Mouse (Mus musculus) forebrain, embryonic 15.5 days (tissue): ENCODE measurements around the gene Kctd13. TPM values are rescaled to one million over a fixed set of nuclear protein-coding genes. Genes with fewer than 3 reads are reported as not detected.
"Not testable (repeated sequence)": the region's sequence is repeated elsewhere in the genome, so short reads cannot be mapped to it uniquely, and the experiment has no call there.

Experiments used
- ATAC-seq: fragments of 200-750 bp; cut with Nextera tagmentation; replicated peaks from 2 replicates; pipeline ENCODE4 v1.8.0; 2017; ENCODE audit warnings: mild to moderate bottlenecking, moderate TSS enrichment, moderate library complexity
- H3K27ac ChIP-seq: fragments of 300-500 bp; sonication (generic); replicated peaks from 2 replicates; pipeline ENCODE4 v1.5.1; 2015; ENCODE audit warnings: mild to moderate bottlenecking, inconsistent platforms
- H3K27me3 ChIP-seq: fragments of 300-500 bp; sonication (generic); 2 replicates; pipeline ENCODE4 v1.6.1; 2015; ENCODE audit warnings: inconsistent platforms
- H3K36me3 ChIP-seq: fragments of 300-500 bp; sonication (generic); 2 replicates; pipeline ENCODE4 v1.6.1; 2015; ENCODE audit warnings: mild to moderate bottlenecking, inconsistent platforms
- H3K4me1 ChIP-seq: fragments of 300-500 bp; sonication (generic); 2 replicates; pipeline ENCODE4 v1.6.1; 2015; ENCODE audit warnings: inconsistent platforms
- H3K4me2 ChIP-seq: fragments of 300-500 bp; sonication (generic); replicated peaks from 2 replicates; pipeline ENCODE4 v1.6.1; 2015; ENCODE audit warnings: mild to moderate bottlenecking, inconsistent platforms
- H3K4me3 ChIP-seq: fragments of 300-500 bp; sonication (generic); 2 replicates; pipeline ENCODE4 v1.5.1; 2015; ENCODE audit warnings: mild to moderate bottlenecking, inconsistent platforms
- H3K9ac ChIP-seq: fragments of 300-500 bp; sonication (generic); replicated peaks from 2 replicates; pipeline ENCODE4 v1.6.1; 2015; ENCODE audit warnings: mild to moderate bottlenecking, inconsistent platforms
- H3K9me3 ChIP-seq: fragments of 300-500 bp; sonication (generic); 2 replicates; pipeline ENCODE4 v1.6.1; 2016; ENCODE audit warnings: inconsistent platforms
- WGBS: fragments of 180-500 bp; shearing (Covaris S2); methylation state at CpG from one replicate; pipeline ENCODE4 v1.1.7; 2015; ENCODE audit warnings: mixed read lengths; 5-methylcytosine and 5-hydroxymethylcytosine counted together
- polyA plus RNA-seq: library from polyadenylated mRNA; unstranded; fragments of >200 nt; fragmentation: Nextera tagmentation; extraction: Ambion mirVana; gene quantifications from 2 replicates; pipeline ENCODE4 v1.2.1, GENCODE M21; 2015

Kctd13 gene
- polyA plus RNA-seq, 1 experiment from 2014 or later: 132 TPM

DNA sequence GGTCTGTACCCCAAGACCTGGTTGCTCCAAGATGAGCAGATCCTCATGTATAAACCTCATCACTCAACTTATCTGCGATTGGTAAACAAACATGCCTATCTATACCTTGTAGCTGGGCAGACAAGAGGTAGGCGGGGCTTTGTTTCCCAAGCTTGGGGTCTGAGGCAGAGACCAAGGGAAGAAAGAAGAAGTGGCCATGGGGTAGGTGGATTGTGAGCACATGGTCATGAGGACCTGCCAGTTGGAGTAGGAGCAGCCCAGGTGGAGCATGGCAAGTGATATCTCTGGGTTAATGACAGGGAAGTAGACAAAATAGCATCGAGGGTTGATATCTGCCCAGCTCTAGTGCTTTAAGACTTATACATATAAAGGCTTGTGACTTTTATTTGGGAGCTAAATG lies 13.8 kb upstream of the Kctd13 start:
- Histone ChIP-seq H3K36me3 (no peaks in the 10 kb centered on the region), H3K4me1 (no peaks in the 10 kb centered on the region), H3K9ac (no peak overlapping the region), H3K27me3 (no peaks in the 10 kb centered on the region), H3K4me3 (no peak overlapping the region), H3K27ac (no peak overlapping the region), H3K4me2 (no peak overlapping the region), H3K9me3 (no peaks in the 10 kb centered on the region)
- ATAC-seq: no peak
- WGBS: 93% methylated on average over 3 of the region's 3 CpGs

GRCm38 (mm10) chr7:126918356-126918755 lies 10.3 kb upstream of the Kctd13 start:
- 50% methylated on average over 4 of the region's 4 CpGs for WGBS
- not testable (repeated sequence) for H3K27me3 ChIP-seq, H3K4me2 ChIP-seq, H3K9me3 ChIP-seq, H3K9ac ChIP-seq, H3K36me3 ChIP-seq, H3K27ac ChIP-seq, H3K4me3 ChIP-seq, ATAC-seq, H3K4me1 ChIP-seq

- peaks cover 6% of the 10 kb centered on the region for H3K4me1 ChIP-seq
- H3K36me3 ChIP-seq: no peaks in the 10 kb centered on the region
- ATAC-seq: no peak
- H3K27ac ChIP-seq: no peak overlapping the region
- WGBS: 81% methylated on average over 4 of the region's 4 CpGs
- no peaks in the 10 kb centered on the region for H3K27me3 ChIP-seq
- no peaks in the 10 kb centered on the region for H3K9me3 ChIP-seq
- no peak overlapping the region for H3K4me2 ChIP-seq
- no peak overlapping the region for H3K9ac ChIP-seq
- no peak overlapping the region for H3K4me3 ChIP-seq
Observed at GRCm38 (mm10) chr7:126919973-126920372, 8.7 kb upstream of the Kctd13 start.

DNA sequence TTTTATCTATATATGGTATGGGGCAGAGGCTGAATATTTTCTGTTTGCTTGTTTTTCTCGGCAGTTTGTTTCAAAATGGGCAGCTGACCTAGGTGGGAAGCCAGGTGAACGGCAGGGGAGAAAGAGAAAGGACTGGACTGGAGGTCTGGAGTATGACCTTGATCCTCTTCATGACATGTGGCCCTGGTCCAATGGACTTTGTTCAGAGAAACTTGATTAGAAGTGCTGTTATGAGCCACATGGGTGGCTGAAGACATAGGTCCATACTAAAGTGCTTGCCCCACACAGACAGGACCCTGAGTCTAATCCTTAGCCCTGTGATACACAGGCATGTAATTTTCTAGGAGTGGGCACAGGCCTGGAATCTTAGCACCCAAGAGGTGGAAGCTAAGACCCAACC lies 7.1 kb upstream of the Kctd13 start:
- no peak overlapping the region for H3K4me2 ChIP-seq
- H3K27ac ChIP-seq: peak overlapping the region; percentile 41; the same call in 1 of the 2 replicates
- 76% methylated on average over 2 of the region's 2 CpGs for WGBS
- H3K9me3 ChIP-seq: no peaks in the 10 kb centered on the region
- H3K4me1 ChIP-seq: peaks cover 6% of the 10 kb centered on the region
- H3K36me3 ChIP-seq: no peaks in the 10 kb centered on the region
- H3K27me3 ChIP-seq: no peaks in the 10 kb centered on the region
- no peak for ATAC-seq
- H3K9ac ChIP-seq: no peak overlapping the region
- no peak overlapping the region for H3K4me3 ChIP-seq

GRCm38 (mm10) chr7:126922624-126923060 lies 6.0 kb upstream of the Kctd13 start, which contains the start of gene Tmem219:
TSS of gene Tmem219 (minus strand) at chr7:126922917.
- peak within 1 kb of the TSS; percentile 41 for H3K27ac ChIP-seq
- H3K36me3 ChIP-seq: no peaks in the 10 kb centered on the region
- WGBS: 11% methylated on average over 5 of the region's 5 CpGs
- H3K9ac ChIP-seq: no peak within 1 kb of the TSS
- 0 out of 2 replicates have a peak within 1 kb of the TSS, but pooled peaks have one; percentile 1 for H3K4me3 ChIP-seq
- 0 out of 2 replicates have a peak, but pooled peaks have one; percentile 41 for ATAC-seq
- H3K4me1 ChIP-seq: peaks cover 6% of the 10 kb centered on the region
- no peaks in the 10 kb centered on the region for H3K27me3 ChIP-seq
- no peaks in the 10 kb centered on the region for H3K9me3 ChIP-seq
- H3K4me2 ChIP-seq: 0 out of 2 replicates have a peak within 1 kb of the TSS, but pooled peaks have one; percentile 2

GRCm38 (mm10) chr7:126923999-126924398 lies 4.7 kb upstream of the Kctd13 start:
- no peak for ATAC-seq
- no peaks in the 10 kb centered on the region for H3K27me3 ChIP-seq
- H3K9ac ChIP-seq: no peak overlapping the region
- no peaks in the 10 kb centered on the region for H3K36me3 ChIP-seq
- 55% methylated on average over 5 of the region's 5 CpGs for WGBS
- H3K4me1 ChIP-seq: peaks cover 6% of the 10 kb centered on the region
- no peaks in the 10 kb centered on the region for H3K9me3 ChIP-seq
- H3K4me3 ChIP-seq: no peak overlapping the region
- no peak overlapping the region for H3K4me2 ChIP-seq
- no peak overlapping the region for H3K27ac ChIP-seq

DNA sequence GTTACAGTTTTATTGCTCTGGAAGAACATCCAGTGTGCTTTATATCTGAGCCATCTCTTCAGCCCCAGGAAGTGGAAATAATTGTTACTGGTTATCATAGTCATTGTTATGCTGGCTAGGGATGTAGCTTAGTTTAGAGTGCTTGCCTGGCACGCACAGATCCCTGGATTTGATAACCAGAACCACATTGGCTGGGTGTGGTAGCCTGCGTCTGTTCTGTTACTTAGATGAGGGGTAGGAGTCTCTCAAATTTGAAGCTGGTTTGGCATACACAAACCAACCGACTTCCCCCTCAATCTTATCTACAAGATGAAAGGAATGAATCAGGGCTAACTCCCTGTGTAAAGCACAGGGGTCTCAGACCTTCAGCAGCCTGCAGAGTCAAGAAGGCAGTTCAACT lies 2.4 kb upstream of the Kctd13 start:
- Histone ChIP-seq H3K36me3 (peaks cover under 1% of the 10 kb centered on the region; the same call in 1 of the 2 replicates), H3K9ac (no peak overlapping the region), H3K4me2 (no peak overlapping the region), H3K4me1 (peaks cover 23% of the 10 kb centered on the region), H3K9me3 (no peaks in the 10 kb centered on the region), H3K27ac (no peak overlapping the region), H3K27me3 (no peaks in the 10 kb centered on the region), H3K4me3 (no peak overlapping the region)
- WGBS: 68% methylated on average over 3 of the region's 3 CpGs
- no peak for ATAC-seq

DNA sequence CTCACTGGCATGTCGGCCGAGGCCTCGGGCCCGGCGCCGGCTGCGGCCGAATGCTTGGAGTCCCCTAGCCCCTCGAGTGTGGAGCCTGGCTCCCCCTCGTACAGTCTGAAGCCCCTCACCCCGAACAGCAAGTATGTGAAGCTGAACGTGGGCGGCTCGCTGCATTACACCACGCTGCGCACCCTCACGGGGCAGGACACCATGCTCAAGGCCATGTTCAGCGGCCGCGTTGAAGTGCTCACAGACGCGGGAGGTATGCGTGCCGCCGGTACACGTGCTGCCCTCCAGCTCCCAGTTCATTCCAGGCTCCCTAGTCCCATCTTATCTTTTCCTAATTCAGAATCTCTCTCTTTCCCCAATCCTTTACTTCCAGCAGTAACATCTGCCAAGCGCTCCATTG lies 367 bp downstream of the Kctd13 start:
- no peaks in the 10 kb centered on the region for H3K9me3 ChIP-seq
- ATAC-seq: peak; percentile 90
- peaks cover 12% of the 10 kb centered on the region; the same call in 1 of the 2 replicates for H3K36me3 ChIP-seq
- peak overlapping the region; percentile 87 for H3K4me2 ChIP-seq
- no peaks in the 10 kb centered on the region for H3K27me3 ChIP-seq
- peaks cover 16% of the 10 kb centered on the region for H3K4me1 ChIP-seq
- H3K4me3 ChIP-seq: peak overlapping the region; percentile 94
- WGBS: 2% methylated on average over 27 of the region's 27 CpGs
- H3K27ac ChIP-seq: peak overlapping the region; percentile 78
- peak overlapping the region; percentile 86 for H3K9ac ChIP-seq

- H3K9me3 ChIP-seq: no peaks in the 10 kb centered on the region
- H3K27ac ChIP-seq: no peak overlapping the region
- no peak overlapping the region for H3K4me2 ChIP-seq
- H3K9ac ChIP-seq: no peak overlapping the region
- 96% methylated on average over 2 of the region's 2 CpGs for WGBS
- no peaks in the 10 kb centered on the region for H3K27me3 ChIP-seq
- H3K4me3 ChIP-seq: no peak overlapping the region
- peaks cover 16% of the 10 kb centered on the region for H3K4me1 ChIP-seq
- H3K36me3 ChIP-seq: peaks cover 34% of the 10 kb centered on the region
- ATAC-seq: no peak
Observed at GRCm38 (mm10) chr7:126932652-126933051, 4.0 kb downstream of the Kctd13 start.

- peaks cover 41% of the 10 kb centered on the region for H3K36me3 ChIP-seq
- ATAC-seq: no peak
- 51% methylated on average over 6 of the region's 6 CpGs for WGBS
Observed at GRCm38 (mm10) chr7:126941171-126941570, 12.5 kb downstream of the Kctd13 start.

DNA sequence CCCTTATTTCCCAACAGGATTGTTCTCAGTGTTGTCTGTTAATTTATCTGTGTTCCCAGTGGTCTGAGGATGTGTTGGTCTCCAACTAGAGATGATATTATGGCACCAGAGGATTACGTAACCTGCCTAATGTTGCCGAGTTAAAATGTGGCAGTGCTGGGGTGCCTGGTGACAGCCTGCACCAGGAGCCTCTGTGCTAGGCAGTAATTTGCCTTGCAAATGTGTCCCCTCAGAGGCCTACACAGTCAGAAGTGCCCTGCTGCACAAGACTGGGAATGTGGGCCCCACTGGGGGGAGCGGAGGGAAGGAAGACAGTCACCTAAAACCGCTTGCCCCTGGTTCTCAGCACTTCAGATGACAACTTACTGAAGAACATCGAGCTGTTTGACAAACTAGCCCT lies 13.1 kb downstream of the Kctd13 start:
- H3K9me3 ChIP-seq: no peaks in the 10 kb centered on the region
- no peak overlapping the region for H3K9ac ChIP-seq
- 52% methylated on average over 5 of the region's 5 CpGs for WGBS
- H3K36me3 ChIP-seq: peaks cover 34% of the 10 kb centered on the region
- ATAC-seq: no peak
- peaks cover 8% of the 10 kb centered on the region for H3K4me1 ChIP-seq
- no peak overlapping the region; the same call in 1 of the 2 replicates for H3K27ac ChIP-seq
- no peak overlapping the region for H3K4me3 ChIP-seq
- H3K4me2 ChIP-seq: no peak overlapping the region
- no peaks in the 10 kb centered on the region for H3K27me3 ChIP-seq

More at GRCm38 (mm10) chr7:126941171-126941570, 12.5 kb downstream of the Kctd13 start:
- Histone ChIP-seq H3K4me2 (no peak overlapping the region), H3K4me1 (peaks cover 8% of the 10 kb centered on the region), H3K9ac (no peak overlapping the region), H3K27ac (no peak overlapping the region; the same call in 1 of the 2 replicates), H3K9me3 (no peaks in the 10 kb centered on the region), H3K27me3 (no peaks in the 10 kb centered on the region), H3K4me3 (no peak overlapping the region)

DNA sequence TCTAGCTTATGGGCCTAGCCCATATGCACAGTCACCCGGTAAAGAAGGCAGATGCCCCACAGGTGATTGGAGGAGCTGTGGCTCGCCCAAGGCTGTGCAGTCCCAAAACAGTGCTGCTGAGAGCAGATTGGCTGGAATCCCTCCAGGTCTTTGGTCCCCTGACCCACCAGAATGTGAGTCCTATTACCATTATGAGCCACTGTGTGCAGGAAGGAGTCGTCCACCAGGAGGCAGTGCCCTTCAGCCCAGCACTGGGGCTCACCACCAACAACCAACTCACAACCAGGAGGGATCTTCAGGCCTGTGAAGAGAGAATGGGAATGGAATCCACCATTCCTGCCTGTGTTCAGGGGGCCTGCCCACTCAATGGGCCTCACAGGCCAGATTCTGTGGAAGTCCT lies 17.9 kb downstream of the Kctd13 start:
- ATAC-seq: no peak
- Histone ChIP-seq H3K9me3 (no peaks in the 10 kb centered on the region), H3K4me2 (no peak overlapping the region), H3K36me3 (peaks cover 21% of the 10 kb centered on the region), H3K9ac (no peak overlapping the region), H3K27ac (no peak overlapping the region), H3K27me3 (no peaks in the 10 kb centered on the region), H3K4me1 (peaks cover 31% of the 10 kb centered on the region), H3K4me3 (no peak overlapping the region)
- WGBS: 42% methylated on average over 3 of the region's 3 CpGs

- peaks cover 44% of the 10 kb centered on the region for H3K4me1 ChIP-seq
Observed at GRCm38 (mm10) chr7:126948626-126949025, 19.9 kb downstream of the Kctd13 start.

More at GRCm38 (mm10) chr7:126948626-126949025, 19.9 kb downstream of the Kctd13 start:
- 78% methylated on average over 10 of the region's 10 CpGs for WGBS
- H3K4me3 ChIP-seq: peak overlapping the region; percentile 58
- no peak for ATAC-seq
- H3K4me2 ChIP-seq: peak overlapping the region; percentile 93
- no peaks in the 10 kb centered on the region for H3K9me3 ChIP-seq
- H3K27ac ChIP-seq: peak overlapping the region; percentile 88
- peaks cover 11% of the 10 kb centered on the region for H3K36me3 ChIP-seq
- peak overlapping the region; percentile 71 for H3K9ac ChIP-seq
- H3K27me3 ChIP-seq: no peaks in the 10 kb centered on the region
